Mouse (Mus musculus) layer of hippocampus, adult 11-12 months (tissue): ENCODE results near the gene Abca4.
"Not testable (repeated sequence)": the region's sequence is repeated elsewhere in the genome, so short reads cannot be mapped to it uniquely, and the experiment has no call there.

Experiments used
- DNase-seq: peaks from one replicate; pipeline ENCODE4 v3.0.0; 2022; ENCODE audit warnings: low spot score

Gene Abca4

GRCm38 (mm10) chr3:122211446-122212125 is 167.3 kb downstream of the Abca4 start:
- DNase-seq: no peak

- DNase-seq: no peak
Observed at GRCm38 (mm10) chr3:122221240-122222036, 177.2 kb downstream of the Abca4 start.

- DNase-seq: not testable (repeated sequence)
Observed at GRCm38 (mm10) chr3:122226972-122227371, 182.7 kb downstream of the Abca4 start.
